Mouse (Mus musculus) heart, embryonic 16.5 days (tissue): Measurements from ENCODE around the gene Usp27x. TPM values are rescaled to one million over a fixed set of nuclear protein-coding genes. Genes with fewer than 3 reads are reported as not detected.

ENCODE experiments used
- ATAC-seq: fragments of 200-750 bp; cut with Nextera tagmentation; replicated peaks from 2 replicates; pipeline ENCODE4 v1.8.0; 2017; ENCODE audit warnings: moderate number of reproducible peaks; ENCODE audit not compliant: insufficient read depth, low FRiP score; ENCODE audit errors: extremely low read depth
- H3K27ac ChIP-seq: fragments of 300-500 bp; sonication (generic); 2 replicates; pipeline ENCODE4 v1.5.1; 2014; ENCODE audit warnings: mild to moderate bottlenecking, low read length, control low read depth, moderate library complexity
- H3K27me3 ChIP-seq: fragments of 300-500 bp; sonication (generic); 2 replicates; pipeline ENCODE4 v1.6.1; 2014; ENCODE audit warnings: low read length, mixed read lengths; ENCODE audit not compliant: control insufficient read depth, insufficient read depth
- H3K36me3 ChIP-seq: fragments of 300-500 bp; sonication (generic); 2 replicates; pipeline ENCODE4 v1.6.1; 2014; ENCODE audit not compliant: control insufficient read depth, insufficient read depth
- H3K4me1 ChIP-seq: fragments of 300-500 bp; sonication (generic); 2 replicates; pipeline ENCODE4 v1.6.1; 2014; ENCODE audit warnings: low read length, mixed read lengths; ENCODE audit not compliant: control insufficient read depth, insufficient read depth
- H3K4me2 ChIP-seq: fragments of 300-500 bp; sonication (generic); 2 replicates; pipeline ENCODE4 v1.6.1; 2014; ENCODE audit warnings: low read depth, mild to moderate bottlenecking, control low read depth, low read length
- H3K4me3 ChIP-seq: fragments of 300-500 bp; sonication (generic); 2 replicates; pipeline ENCODE4 v1.5.1; 2014; ENCODE audit warnings: mild to moderate bottlenecking, control low read depth, low read length
- H3K9ac ChIP-seq: fragments of 300-500 bp; sonication (generic); 2 replicates; pipeline ENCODE4 v1.6.1; 2014; ENCODE audit warnings: low read length, control low read depth
- H3K9me3 ChIP-seq: fragments of 300-500 bp; sonication (generic); replicated peaks from 2 replicates; pipeline ENCODE4 v1.6.1; 2016; ENCODE audit warnings: low read length; ENCODE audit not compliant: control insufficient read depth
- WGBS: fragments of 180-500 bp; shearing (Covaris S2); extraction: QIAGEN DNeasy Blood & Tissue Kit; methylation state at CpG from one replicate; pipeline ENCODE4 v1.1.7; 2014; 5-methylcytosine and 5-hydroxymethylcytosine counted together
- polyA plus RNA-seq: library from polyadenylated mRNA; unstranded; fragments of >200 nt; fragmentation: Nextera tagmentation; extraction: Ambion mirVana; gene quantifications from 2 replicates; pipeline ENCODE4 v1.2.1, GENCODE M21; 2015

Usp27x gene
- polyA plus RNA-seq: 0.26 and 0.28 TPM in 2 replicates

GRCm38 (mm10) chrX:7375716-7376480 lies at the start of gene Usp27x:
TSS of gene Usp27x (minus strand) at chrX:7375830.
- H3K4me1 ChIP-seq: peaks cover 4% of the 10 kb centered on the region; the same call in 1 of the 2 replicates
- peak; percentile 87 for ATAC-seq
- peak within 1 kb of the TSS; percentile 91 for H3K4me2 ChIP-seq
- H3K9ac ChIP-seq: peak within 1 kb of the TSS; percentile 76
- WGBS: 12% methylated on average over 51 of the region's 51 CpGs
- no peaks in the 10 kb centered on the region for H3K27me3 ChIP-seq
- peak within 1 kb of the TSS; percentile 79 for H3K27ac ChIP-seq
- H3K9me3 ChIP-seq: no peaks in the 10 kb centered on the region
- peak within 1 kb of the TSS; percentile 65 for H3K4me3 ChIP-seq
- no peaks in the 10 kb centered on the region for H3K36me3 ChIP-seq

DNA sequence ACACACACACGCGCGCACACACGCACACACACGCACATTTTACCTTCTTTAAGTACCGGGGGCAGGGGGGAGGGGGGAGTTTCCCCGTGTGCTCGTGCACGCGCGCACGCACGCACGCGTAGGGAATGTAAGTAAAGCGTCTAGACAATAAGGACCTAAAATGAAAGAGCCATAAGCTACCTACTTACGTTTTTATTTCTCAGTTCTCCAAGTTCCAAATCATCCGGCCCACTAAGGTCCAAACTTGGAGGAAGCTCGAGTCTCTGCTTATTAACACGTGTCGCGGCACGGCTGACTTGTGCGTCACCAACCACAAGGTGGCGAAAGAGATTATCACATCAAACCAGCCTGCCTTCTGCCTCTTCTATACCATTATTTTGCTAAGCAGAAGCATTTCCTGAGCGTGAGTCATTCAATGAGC lies 47.1 kb upstream of the Usp27x start:
- Histone ChIP-seq H3K27ac (no peak overlapping the region), H3K4me3 (peak overlapping the region; percentile 59), H3K9ac (peak overlapping the region; percentile 74), H3K4me1 (no peaks in the 10 kb centered on the region), H3K36me3 (no peaks in the 10 kb centered on the region), H3K4me2 (peak overlapping the region; percentile 71), H3K9me3 (no peaks in the 10 kb centered on the region), H3K27me3 (no peaks in the 10 kb centered on the region)
- 24% methylated on average over 21 of the region's 26 CpGs for WGBS
- peak; percentile 74 for ATAC-seq

GRCm38 (mm10) chrX:7422166-7422565 lies 46.5 kb upstream of the Usp27x start:
- Histone ChIP-seq H3K4me2 (peak overlapping the region; percentile 71), H3K9me3 (no peaks in the 10 kb centered on the region), H3K4me3 (peak overlapping the region; percentile 59), H3K36me3 (no peaks in the 10 kb centered on the region), H3K27ac (no peak overlapping the region), H3K27me3 (no peaks in the 10 kb centered on the region), H3K9ac (peak overlapping the region; percentile 74), H3K4me1 (no peaks in the 10 kb centered on the region)
- 57% methylated on average over 6 of the region's 6 CpGs for WGBS
- ATAC-seq: no peak

GRCm38 (mm10) chrX:7421016-7421415 lies 45.4 kb upstream of the Usp27x start:
- Histone ChIP-seq H3K27me3 (no peaks in the 10 kb centered on the region), H3K36me3 (no peaks in the 10 kb centered on the region), H3K9ac (no peak overlapping the region), H3K4me1 (peaks cover 3% of the 10 kb centered on the region; the same call in 1 of the 2 replicates), H3K27ac (no peak overlapping the region), H3K4me3 (no peak overlapping the region), H3K4me2 (peak overlapping the region; percentile 15; the same call in 1 of the 2 replicates), H3K9me3 (no peaks in the 10 kb centered on the region)
- no peak; the same call in 1 of the 2 replicates for ATAC-seq
- WGBS: 32% methylated on average over 3 of the region's 3 CpGs

DNA sequence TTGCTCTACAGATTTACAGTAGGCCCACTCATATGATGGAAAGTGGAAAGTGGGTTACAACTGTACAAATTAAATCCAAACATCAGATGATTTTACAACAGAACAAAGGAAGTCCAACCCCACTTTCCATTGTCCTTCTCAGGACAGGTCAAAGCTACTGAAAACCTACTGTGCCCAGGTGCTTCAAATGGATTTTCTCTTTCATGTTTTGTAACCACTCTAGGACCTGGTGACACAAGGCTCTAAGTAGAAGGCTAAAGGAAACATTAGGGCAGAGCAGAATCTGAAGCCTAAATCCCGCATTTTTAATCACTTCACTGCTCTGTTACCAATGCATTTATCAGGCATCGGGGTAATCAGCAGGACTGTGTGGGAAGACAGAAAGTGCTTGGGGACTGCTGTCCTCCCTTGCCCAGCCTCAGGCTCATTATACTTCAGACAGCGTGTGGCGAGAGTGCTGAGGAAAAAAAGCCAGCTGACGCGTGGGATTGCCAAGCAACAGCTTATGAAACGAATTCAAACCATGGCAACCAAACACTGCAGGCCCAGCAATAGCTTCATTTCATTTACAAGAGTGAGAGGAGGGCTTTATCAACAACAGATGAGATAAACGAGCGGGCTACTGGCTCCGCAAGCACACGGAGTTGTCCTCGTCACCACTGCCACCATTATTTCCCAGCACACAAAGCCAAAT lies 40.7 kb upstream of the Usp27x start:
- Histone ChIP-seq H3K9me3 (no peaks in the 10 kb centered on the region), H3K36me3 (no peaks in the 10 kb centered on the region), H3K4me1 (peaks cover 10% of the 10 kb centered on the region), H3K27me3 (no peaks in the 10 kb centered on the region), H3K4me2 (peak overlapping the region; percentile 21), H3K27ac (no peak overlapping the region), H3K4me3 (no peak overlapping the region), H3K9ac (no peak overlapping the region)
- 26% methylated on average over 12 of the region's 12 CpGs for WGBS
- peak; percentile 41; the same call in 1 of the 2 replicates for ATAC-seq

DNA sequence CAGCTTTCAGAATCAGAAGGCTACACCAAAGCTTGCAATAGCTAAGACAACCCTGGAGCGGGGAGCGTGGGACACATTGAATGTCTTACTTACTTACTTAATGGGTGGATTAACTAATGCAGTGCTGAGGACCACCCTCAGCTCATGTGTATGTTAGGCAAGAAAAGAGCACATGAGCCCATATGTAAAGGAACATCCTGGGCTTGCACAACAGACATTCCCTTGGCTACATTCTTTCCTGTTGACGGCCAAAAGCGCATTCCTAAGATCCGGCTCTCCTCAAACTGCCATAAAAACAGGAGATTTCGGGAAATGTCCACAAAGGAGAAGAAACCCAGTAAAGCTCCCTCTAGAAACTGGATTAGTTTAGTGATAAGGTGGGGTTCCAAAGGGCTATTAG lies 39.7 kb upstream of the Usp27x start:
- no peak overlapping the region for H3K4me3 ChIP-seq
- peaks cover 10% of the 10 kb centered on the region for H3K4me1 ChIP-seq
- no peak overlapping the region for H3K27ac ChIP-seq
- H3K27me3 ChIP-seq: no peaks in the 10 kb centered on the region
- 67% methylated on average over 6 of the region's 6 CpGs for WGBS
- H3K4me2 ChIP-seq: no peak overlapping the region
- H3K9me3 ChIP-seq: no peaks in the 10 kb centered on the region
- no peaks in the 10 kb centered on the region for H3K36me3 ChIP-seq
- H3K9ac ChIP-seq: no peak overlapping the region
- ATAC-seq: no peak

DNA sequence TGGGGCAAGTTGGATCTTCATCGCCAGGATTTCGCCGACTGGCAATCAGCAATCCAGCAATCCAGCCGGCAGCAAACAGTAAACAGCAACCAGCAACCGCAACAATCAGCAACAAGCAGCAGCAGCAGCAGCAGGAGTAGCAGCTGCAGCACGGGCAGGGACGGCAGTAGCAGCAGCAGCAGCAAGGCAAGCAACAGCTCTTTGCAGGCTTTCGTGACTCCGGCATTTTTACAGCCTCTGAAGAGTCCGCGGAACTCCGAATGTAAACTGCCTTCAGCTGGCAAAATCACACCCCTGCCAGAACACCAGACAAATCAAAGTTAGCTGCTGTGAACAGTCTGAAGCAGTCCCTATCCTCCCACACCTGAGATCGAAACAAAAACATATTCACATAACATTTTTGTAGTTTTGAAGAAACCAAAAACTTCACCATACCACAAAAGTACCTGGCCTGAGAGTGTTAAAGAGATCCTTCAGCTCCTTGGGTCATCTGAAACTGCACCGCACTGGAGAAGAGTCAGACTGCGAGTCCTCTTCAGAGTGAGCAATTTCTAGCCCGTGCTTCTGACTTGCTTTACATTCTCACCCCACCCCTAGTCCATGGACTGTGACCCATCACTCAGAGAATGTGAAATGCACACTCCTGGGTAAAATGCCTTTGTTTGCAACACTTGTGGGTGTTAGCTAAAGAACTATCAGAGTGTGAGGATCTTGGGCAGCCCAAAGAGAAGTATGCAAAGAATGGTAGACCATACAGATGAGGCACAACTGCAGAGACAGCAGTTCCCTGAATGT lies 36.8 kb upstream of the Usp27x start:
- no peak for ATAC-seq
- Histone ChIP-seq H3K4me3 (peak overlapping the region; percentile 26), H3K27ac (no peak overlapping the region), H3K4me2 (peak overlapping the region; percentile 40), H3K9ac (peak overlapping the region; percentile 25; the same call in 1 of the 2 replicates), H3K4me1 (peaks cover 10% of the 10 kb centered on the region), H3K9me3 (no peaks in the 10 kb centered on the region), H3K27me3 (no peaks in the 10 kb centered on the region), H3K36me3 (no peaks in the 10 kb centered on the region)
- 58% methylated on average over 16 of the region's 16 CpGs for WGBS

GRCm38 (mm10) chrX:7376586-7376985 lies 956 bp upstream of the Usp27x start:
- ATAC-seq: peak; percentile 47
- Histone ChIP-seq H3K4me1 (peaks cover 4% of the 10 kb centered on the region; the same call in 1 of the 2 replicates), H3K27me3 (no peaks in the 10 kb centered on the region), H3K27ac (peak overlapping the region; percentile 79), H3K36me3 (no peaks in the 10 kb centered on the region), H3K9ac (peak overlapping the region; percentile 76), H3K9me3 (no peaks in the 10 kb centered on the region), H3K4me3 (peak overlapping the region; percentile 65), H3K4me2 (peak overlapping the region; percentile 91)
- 45% methylated on average over 4 of the region's 4 CpGs for WGBS
